Mouse (Mus musculus): ENCODE data around the gene Frmd4b. TPM values are rescaled to one million over a fixed set of nuclear protein-coding genes. Genes with fewer than 3 reads are reported as not detected.
"Not testable (repeated sequence)": the region's sequence is repeated elsewhere in the genome, so short reads cannot be mapped to it uniquely, and the experiment has no call there.

Frmd4b gene
- polyA plus RNA-seq, 1 experiment, result 15.4 TPM

- H3K27ac ChIP-seq (ENCODE audit: control insufficient read depth, insufficient read depth, low read depth, low read length, poor library complexity), result no peak overlapping the region
- H3K4me1 ChIP-seq (ENCODE audit: control insufficient read depth, insufficient read depth, low read length), result no peaks in the 10 kb centered on the region
- TF ChIP-seq POLR2A (IDR thresholded peaks at IDR 0.05; ENCODE audit: borderline replicate concordance, control insufficient read depth, low read depth, low read length), result no peak
- TF ChIP-seq CTCF (IDR thresholded peaks at IDR 0.05; ENCODE audit: control insufficient read depth, insufficient read depth, low read length), result no peak
- no peak overlapping the region for H3K4me3 ChIP-seq (replicated peaks; ENCODE audit: control insufficient read depth, low read depth, low read length)
- WGBS, result 61% methylated on average over 4 of the region's 4 CpGs
These were observed 355.1 kb downstream of the Frmd4b start for GRCm38 (mm10) chr6:97262229-97262628.

GRCm38 (mm10) chr6:97259926-97260325 lies 357.4 kb downstream of the Frmd4b start:
- H3K27ac ChIP-seq (ENCODE audit: control insufficient read depth, insufficient read depth, low read depth, low read length, poor library complexity); H3K4me1 ChIP-seq (ENCODE audit: control insufficient read depth, insufficient read depth, low read length); H3K4me3 ChIP-seq (replicated peaks; ENCODE audit: control insufficient read depth, low read depth, low read length): not testable (repeated sequence)
- 80% methylated on average over 2 of the region's 2 CpGs for WGBS

GRCm38 (mm10) chr6:97258489-97258888 lies 358.9 kb downstream of the Frmd4b start:
- Histone ChIP-seq H3K27ac (ENCODE audit: control insufficient read depth, insufficient read depth, low read depth, low read length, poor library complexity) (no peak overlapping the region), H3K4me1 (ENCODE audit: control insufficient read depth, insufficient read depth, low read length) (no peaks in the 10 kb centered on the region), H3K4me3 (replicated peaks; ENCODE audit: control insufficient read depth, low read depth, low read length) (no peak overlapping the region)
- no peak for TF ChIP-seq POLR2A (IDR thresholded peaks at IDR 0.05; ENCODE audit: borderline replicate concordance, control insufficient read depth, low read depth, low read length)
- TF ChIP-seq CTCF (IDR thresholded peaks at IDR 0.05; ENCODE audit: control insufficient read depth, insufficient read depth, low read length), result no peak
- WGBS, result 78% methylated on average over 1 of the region's 1 CpGs

GRCm38 (mm10) chr6:97252711-97253221 lies 364.6 kb downstream of the Frmd4b start, which contains the start of gene Lmod3:
TSS of gene Lmod3 (minus strand) at chr6:97252759.
- Histone ChIP-seq H3K27ac (ENCODE audit: control insufficient read depth, insufficient read depth, low read depth, low read length, poor library complexity) (no peak within 1 kb of the TSS), H3K4me1 (ENCODE audit: control insufficient read depth, insufficient read depth, low read length) (no peaks in the 10 kb centered on the region; the same call in 1 of the 2 replicates), H3K4me3 (replicated peaks; ENCODE audit: control insufficient read depth, low read depth, low read length) (no peak within 1 kb of the TSS)
- TF ChIP-seq POLR2A (IDR thresholded peaks at IDR 0.05; ENCODE audit: borderline replicate concordance, control insufficient read depth, low read depth, low read length) (no peak), CTCF (IDR thresholded peaks at IDR 0.05; ENCODE audit: control insufficient read depth, insufficient read depth, low read length) (no peak)
- 74% methylated on average over 9 of the region's 9 CpGs for WGBS

- no peak overlapping the region for H3K4me3 ChIP-seq (replicated peaks; ENCODE audit: control insufficient read depth, low read depth, low read length)
- 24% methylated on average over 5 of the region's 5 CpGs for whole genome bisulfite sequencing
- H3K27ac ChIP-seq (ENCODE audit: control insufficient read depth, insufficient read depth, low read depth, low read length, poor library complexity), result no peak overlapping the region
- no peaks in the 10 kb centered on the region; the same call in 1 of the 2 replicates for H3K4me1 ChIP-seq (ENCODE audit: control insufficient read depth, insufficient read depth, low read length)
- TF ChIP-seq POLR2A (IDR thresholded peaks at IDR 0.05; ENCODE audit: borderline replicate concordance, control insufficient read depth, low read depth, low read length), result no peak
- TF ChIP-seq CTCF (IDR thresholded peaks at IDR 0.05; ENCODE audit: control insufficient read depth, insufficient read depth, low read length), result no peak
These were observed 365.3 kb downstream of the Frmd4b start for GRCm38 (mm10) chr6:97252086-97252485.

- TF ChIP-seq POLR2A (IDR thresholded peaks at IDR 0.05; ENCODE audit: borderline replicate concordance, control insufficient read depth, low read depth, low read length) (no peak), CTCF (IDR thresholded peaks at IDR 0.05; ENCODE audit: control insufficient read depth, insufficient read depth, low read length) (no peak)
- Histone ChIP-seq H3K4me3 (replicated peaks; ENCODE audit: control insufficient read depth, low read depth, low read length) (no peak overlapping the region), H3K27ac (ENCODE audit: control insufficient read depth, insufficient read depth, low read depth, low read length, poor library complexity) (no peak overlapping the region), H3K4me1 (ENCODE audit: control insufficient read depth, insufficient read depth, low read length) (no peaks in the 10 kb centered on the region; the same call in 1 of the 2 replicates)
- 29% methylated on average over 6 of the region's 6 CpGs for WGBS
These were observed 366.4 kb downstream of the Frmd4b start for GRCm38 (mm10) chr6:97250966-97251365.

GRCm38 (mm10) chr6:97245200-97245599 lies 372.1 kb downstream of the Frmd4b start:
- no peaks in the 10 kb centered on the region for H3K4me1 ChIP-seq (ENCODE audit: control insufficient read depth, insufficient read depth, low read length)
- no peak overlapping the region for H3K4me3 ChIP-seq (replicated peaks; ENCODE audit: control insufficient read depth, low read depth, low read length)
- TF ChIP-seq POLR2A (IDR thresholded peaks at IDR 0.05; ENCODE audit: borderline replicate concordance, control insufficient read depth, low read depth, low read length) (no peak), CTCF (IDR thresholded peaks at IDR 0.05; ENCODE audit: control insufficient read depth, insufficient read depth, low read length) (no peak)
- no peak overlapping the region for H3K27ac ChIP-seq (ENCODE audit: control insufficient read depth, insufficient read depth, low read depth, low read length, poor library complexity)

- Histone ChIP-seq H3K4me3 (replicated peaks; ENCODE audit: control insufficient read depth, low read depth, low read length) (no peak overlapping the region), H3K4me1 (ENCODE audit: control insufficient read depth, insufficient read depth, low read length) (no peaks in the 10 kb centered on the region), H3K27ac (ENCODE audit: control insufficient read depth, insufficient read depth, low read depth, low read length, poor library complexity) (no peak overlapping the region)
- TF ChIP-seq CTCF (IDR thresholded peaks at IDR 0.05; ENCODE audit: control insufficient read depth, insufficient read depth, low read length), result no peak
- TF ChIP-seq POLR2A (IDR thresholded peaks at IDR 0.05; ENCODE audit: borderline replicate concordance, control insufficient read depth, low read depth, low read length), result no peak
- WGBS, result 87% methylated on average over 4 of the region's 4 CpGs
These were observed 374.8 kb downstream of the Frmd4b start for GRCm38 (mm10) chr6:97242522-97242921.

GRCm38 (mm10) chr6:97240092-97240491 lies 377.2 kb downstream of the Frmd4b start:
- Histone ChIP-seq H3K4me3 (replicated peaks; ENCODE audit: control insufficient read depth, low read depth, low read length) (no peak overlapping the region), H3K27ac (ENCODE audit: control insufficient read depth, insufficient read depth, low read depth, low read length, poor library complexity) (no peak overlapping the region), H3K4me1 (ENCODE audit: control insufficient read depth, insufficient read depth, low read length) (no peaks in the 10 kb centered on the region)
- WGBS, result 85% methylated on average over 5 of the region's 5 CpGs
- TF ChIP-seq CTCF (IDR thresholded peaks at IDR 0.05; ENCODE audit: control insufficient read depth, insufficient read depth, low read length) (no peak), POLR2A (IDR thresholded peaks at IDR 0.05; ENCODE audit: borderline replicate concordance, control insufficient read depth, low read depth, low read length) (no peak)

All from bone marrow, adult 2 months (tissue).